Comparison of ENCODE assay signal across 12 mouse cellular contexts in genomic region chr9:44718937-44719631, GRCm38 (mm10). TPM values are rescaled to one million over a fixed set of nuclear protein-coding genes. Genes with fewer than 3 reads are reported as not detected.
DNase-seq lines count a peak whose midpoint lies in the region; ATAC-seq and TF ChIP-seq lines count a peak whose summit lies in the region.
"Had no signal": no experiment of that assay in that cellular context is flagged by ENCODE, and none has a peak within 500 bp of the region (broad histone marks: within the 10 kb centered on the region; RNA-seq: fewer than 3 reads in every experiment).

No protein-coding gene starts in this region.

- peak; percentile 35 for DNase-seq in gastrocnemius, adult 2 months
- DNase-seq in gastrocnemius, postnatal 25 days, result no peak
- peak; percentile 78 for DNase-seq in cerebellum, adult 11-12 months
- no peak for DNase-seq in natural killer cell, adult 2 months (ENCODE audit: low spot score in 2 of 2)
- DNase-seq in urinary bladder, postnatal 10 days (ENCODE audit: low spot score), result no peak
- DNase-seq: adrenal gland, adult 8-10 months; kidney, postnatal 14 days; lung, postnatal 4 days had no signal

- H3K36me3 ChIP-seq in forebrain, embryonic 15.5 days, result peaks cover 21% of the 10 kb centered on the region
- peaks cover 37% of the 10 kb centered on the region for H3K36me3 ChIP-seq in midbrain, embryonic 12.5 days
- no peaks in the 10 kb centered on the region for H3K36me3 ChIP-seq in intestine, embryonic 16.5 days (ENCODE audit: control insufficient read depth, insufficient read depth, low read length)

- no peak for TF ChIP-seq CTCF in gastrocnemius, adult 2 months (IDR thresholded peaks at IDR 0.05)

- H3K9ac ChIP-seq in forebrain, embryonic 15.5 days (replicated peaks), result peak overlapping the region; percentile 74; the same call in 1 of the 2 replicates
- H3K9ac ChIP-seq in midbrain, embryonic 12.5 days (replicated peaks), result no peak overlapping the region; the same call in 1 of the 2 replicates
- H3K9ac ChIP-seq in intestine, embryonic 16.5 days (ENCODE audit: low read depth, low read length), result no peak overlapping the region

- intact Hi-C loops in gastrocnemius, adult 2 months (cut with DNase I), result no loop called here

- peaks cover 55% of the 10 kb centered on the region for H3K4me1 ChIP-seq in forebrain, embryonic 15.5 days
- H3K4me1 ChIP-seq in midbrain, embryonic 12.5 days, result peaks cover 47% of the 10 kb centered on the region
- H3K4me1 ChIP-seq in intestine, embryonic 16.5 days (ENCODE audit: control insufficient read depth, insufficient read depth, low read length), result peaks cover 19% of the 10 kb centered on the region

- H3K4me2 ChIP-seq in forebrain, embryonic 15.5 days (replicated peaks), result peak overlapping the region; percentile 87
- H3K4me2 ChIP-seq in midbrain, embryonic 12.5 days (replicated peaks), result peak overlapping the region; percentile 83
- no peak overlapping the region for H3K4me2 ChIP-seq in intestine, embryonic 16.5 days (ENCODE audit: low read depth, low read length)

- H3K27me3 ChIP-seq in forebrain, embryonic 15.5 days, result no peaks in the 10 kb centered on the region
- no peaks in the 10 kb centered on the region for H3K27me3 ChIP-seq in midbrain, embryonic 12.5 days
- H3K27me3 ChIP-seq in intestine, embryonic 16.5 days (replicated peaks; ENCODE audit: control insufficient read depth, insufficient read depth, low read length), result no peaks in the 10 kb centered on the region

- no peak for ATAC-seq in forebrain, embryonic 15.5 days (replicated peaks)
- no peak for ATAC-seq in midbrain, embryonic 12.5 days (ENCODE audit: low FRiP score, low read depth)
- ATAC-seq in intestine, embryonic 16.5 days, result no peak

- H3K27ac ChIP-seq in gastrocnemius, adult 2 months, result peak overlapping the region; percentile 87
- H3K27ac ChIP-seq in forebrain, embryonic 15.5 days (replicated peaks), result peak overlapping the region; percentile 83
- H3K27ac ChIP-seq in midbrain, embryonic 12.5 days (replicated peaks), result 0 out of 2 replicates have a peak overlapping the region, but pooled peaks have one; percentile 20
- H3K27ac ChIP-seq in intestine, embryonic 16.5 days (ENCODE audit: low read length), result no peak overlapping the region

- no peak overlapping the region for H3K4me3 ChIP-seq in gastrocnemius, adult 2 months
- H3K4me3 ChIP-seq in forebrain, embryonic 15.5 days, result peak overlapping the region; percentile 73
- 0 out of 2 replicates have a peak overlapping the region, but pooled peaks have one; percentile 7 for H3K4me3 ChIP-seq in midbrain, embryonic 12.5 days
- H3K4me3 ChIP-seq in intestine, embryonic 16.5 days (ENCODE audit: low read length), result no peak overlapping the region

- WGBS in forebrain, embryonic 15.5 days, result 67% methylated on average over 12 of the region's 12 CpGs
- 93% methylated on average over 12 of the region's 12 CpGs for WGBS in midbrain, embryonic 12.5 days
- WGBS in intestine, embryonic 16.5 days, result 86% methylated on average over 12 of the region's 12 CpGs

- H3K9me3 ChIP-seq in forebrain, embryonic 15.5 days, result no peaks in the 10 kb centered on the region
- H3K9me3 ChIP-seq in midbrain, embryonic 12.5 days, result no peaks in the 10 kb centered on the region
- H3K9me3 ChIP-seq in intestine, embryonic 16.5 days (ENCODE audit: control insufficient read depth, low read length), result no peaks in the 10 kb centered on the region

RNA-seq across cellular contexts. Expression of gene Phldb1, which starts 15.9 kb away (rescaled TPM):
- total RNA-seq in gastrocnemius, adult 2 months (2021), result 10 to 100 TPM; 29.3 to 32.1 TPM
- 10 to 100 TPM; 38.0 to 40.5 TPM for total RNA-seq in gastrocnemius, postnatal 25 days (2021)
- polyA plus RNA-seq in forebrain, embryonic 15.5 days (2015; fragmentation: Nextera tagmentation; extraction: Ambion mirVana), result 46.4 and 50.0 TPM in 2 replicates
- polyA plus RNA-seq in midbrain, embryonic 12.5 days (2016; fragmentation: Nextera tagmentation; extraction: Ambion mirVana), result 72.8 and 74.5 TPM in 2 replicates
- polyA plus RNA-seq in intestine, embryonic 16.5 days (2015; fragmentation: Nextera tagmentation; extraction: Ambion mirVana), result 12.9 and 14.4 TPM in 2 replicates

RNA-seq across cellular contexts. Expression of gene Treh, which starts 46.1 kb away (rescaled TPM):
- total RNA-seq in gastrocnemius, adult 2 months (2021), result not detected
- total RNA-seq in gastrocnemius, postnatal 25 days (2021), result not detected
- not detected in 2 replicates for polyA plus RNA-seq in forebrain, embryonic 15.5 days (2015; fragmentation: Nextera tagmentation; extraction: Ambion mirVana)
- polyA plus RNA-seq in midbrain, embryonic 12.5 days (2016; fragmentation: Nextera tagmentation; extraction: Ambion mirVana), result not detected in 2 replicates
- polyA plus RNA-seq in intestine, embryonic 16.5 days (2015; fragmentation: Nextera tagmentation; extraction: Ambion mirVana), result 0.09 and 0.16 TPM in 2 replicates
- total RNA-seq: adrenal gland, adult 8-10 months; heart, postnatal 25 days had no signal

RNA-seq across cellular contexts. Expression of gene Arcn1, which starts 48.6 kb away (rescaled TPM):
- 10 to 100 TPM; 83.0 to 85.3 TPM for total RNA-seq in gastrocnemius, adult 2 months (2021)
- total RNA-seq in gastrocnemius, postnatal 25 days (2021), result 10 to 100 TPM; 62.7 to 68.1 TPM
- 134 and 139 TPM in 2 replicates for polyA plus RNA-seq in forebrain, embryonic 15.5 days (2015; fragmentation: Nextera tagmentation; extraction: Ambion mirVana)
- 175 and 179 TPM in 2 replicates for polyA plus RNA-seq in midbrain, embryonic 12.5 days (2016; fragmentation: Nextera tagmentation; extraction: Ambion mirVana)
- 187 and 196 TPM in 2 replicates for polyA plus RNA-seq in intestine, embryonic 16.5 days (2015; fragmentation: Nextera tagmentation; extraction: Ambion mirVana)

RNA-seq across cellular contexts. Expression of gene Ift46, which starts 48.6 kb away (rescaled TPM):
- 10 to 100 TPM; 27.4 to 28.4 TPM for total RNA-seq in gastrocnemius, adult 2 months (2021)
- total RNA-seq in gastrocnemius, postnatal 25 days (2021), result 10 to 100 TPM; 16.7 to 24.0 TPM
- 174 and 179 TPM in 2 replicates for polyA plus RNA-seq in forebrain, embryonic 15.5 days (2015; fragmentation: Nextera tagmentation; extraction: Ambion mirVana)
- 156 TPM in 2 replicates for polyA plus RNA-seq in midbrain, embryonic 12.5 days (2016; fragmentation: Nextera tagmentation; extraction: Ambion mirVana)
- 68.1 and 71.4 TPM in 2 replicates for polyA plus RNA-seq in intestine, embryonic 16.5 days (2015; fragmentation: Nextera tagmentation; extraction: Ambion mirVana)

Comparison
In these comparisons a context has a peak if more than half of its experiments do, and no peak if none do; other contexts are left out.
1. DNase-seq: peak in gastrocnemius, adult 2 months (single experiment) and cerebellum, adult 11-12 months (single experiment); none in gastrocnemius, postnatal 25 days (single experiment), natural killer cell, adult 2 months (0 of 2) and urinary bladder, postnatal 10 days (single experiment).
2. H3K4me3 ChIP-seq: peak in forebrain, embryonic 15.5 days (single experiment) and midbrain, embryonic 12.5 days (single experiment); none in gastrocnemius, adult 2 months (single experiment) and intestine, embryonic 16.5 days (single experiment).